Mouse (Mus musculus): Measurements from ENCODE around the gene D430042O09Rik. TPM values are rescaled to one million over a fixed set of nuclear protein-coding genes. Genes with fewer than 3 reads are reported as not detected.

The D430042O09Rik gene
- polyA plus RNA-seq, 1 experiment from 2014 or later, result 10.1 TPM

- ATAC-seq (replicated peaks; ENCODE audit: low FRiP score), result no peak
- H3K27me3 ChIP-seq, result no peaks in the 10 kb centered on the region
- WGBS, result 76% methylated on average over 2 of the region's 2 CpGs
Measured at GRCm38 (mm10) chr7:125826425-125826824, 118.7 kb downstream of the D430042O09Rik start.

GRCm38 (mm10) chr7:125826887-125827286, 119.2 kb downstream of the D430042O09Rik start:
- peaks cover 18% of the 10 kb centered on the region for H3K4me1 ChIP-seq
- H3K36me3 ChIP-seq, result peaks cover 14% of the 10 kb centered on the region
- no peak overlapping the region for H3K4me2 ChIP-seq
- H3K9me3 ChIP-seq (replicated peaks), result no peaks in the 10 kb centered on the region
- no peak for ATAC-seq (replicated peaks; ENCODE audit: low FRiP score)
- no peak overlapping the region for H3K9ac ChIP-seq
- H3K27ac ChIP-seq, result peak overlapping the region; percentile 75
- no peaks in the 10 kb centered on the region for H3K27me3 ChIP-seq
- H3K4me3 ChIP-seq (replicated peaks), result no peak overlapping the region
- 84% methylated on average over 3 of the region's 3 CpGs for WGBS

More at GRCm38 (mm10) chr7:125826425-125826824, 118.7 kb downstream of the D430042O09Rik start:
- no peak overlapping the region for H3K27ac ChIP-seq
- peaks cover 18% of the 10 kb centered on the region for H3K4me1 ChIP-seq
- no peaks in the 10 kb centered on the region for H3K9me3 ChIP-seq (replicated peaks)
- no peak overlapping the region for H3K4me3 ChIP-seq (replicated peaks)
- no peak overlapping the region for H3K4me2 ChIP-seq
- H3K36me3 ChIP-seq, result peaks cover 9% of the 10 kb centered on the region
- H3K9ac ChIP-seq, result no peak overlapping the region

- Histone ChIP-seq H3K36me3 (peaks cover 15% of the 10 kb centered on the region), H3K27me3 (no peaks in the 10 kb centered on the region), H3K9ac (no peak overlapping the region), H3K4me2 (no peak overlapping the region), H3K4me1 (peaks cover 18% of the 10 kb centered on the region), H3K27ac (peak overlapping the region; percentile 75), H3K4me3 (replicated peaks) (no peak overlapping the region), H3K9me3 (replicated peaks) (no peaks in the 10 kb centered on the region)
- 0 out of 2 replicates have a peak, but pooled peaks have one; percentile 29 for ATAC-seq (replicated peaks; ENCODE audit: low FRiP score)
- WGBS, result 42% methylated on average over 9 of the region's 9 CpGs
Measured at GRCm38 (mm10) chr7:125827420-125827819, 119.7 kb downstream of the D430042O09Rik start.

- ATAC-seq (replicated peaks; ENCODE audit: low FRiP score), result no peak
- H3K4me3 ChIP-seq (replicated peaks), result no peak overlapping the region
- no peaks in the 10 kb centered on the region for H3K9me3 ChIP-seq (replicated peaks)
Measured at GRCm38 (mm10) chr7:125828561-125828960, 120.9 kb downstream of the D430042O09Rik start.

GRCm38 (mm10) chr7:125829121-125829666, 121.5 kb downstream of the D430042O09Rik start:
- Histone ChIP-seq H3K27me3 (no peaks in the 10 kb centered on the region), H3K9me3 (replicated peaks) (no peaks in the 10 kb centered on the region), H3K36me3 (peaks cover 15% of the 10 kb centered on the region), H3K4me1 (peaks cover 18% of the 10 kb centered on the region), H3K9ac (no peak overlapping the region), H3K4me3 (replicated peaks) (no peak overlapping the region), H3K4me2 (no peak overlapping the region), H3K27ac (no peak overlapping the region)
- no peak for ATAC-seq (replicated peaks; ENCODE audit: low FRiP score)
- WGBS, result 65% methylated on average over 3 of the region's 3 CpGs

More at GRCm38 (mm10) chr7:125828561-125828960, 120.9 kb downstream of the D430042O09Rik start:
- no peaks in the 10 kb centered on the region for H3K27me3 ChIP-seq
- H3K9ac ChIP-seq, result no peak overlapping the region
- H3K27ac ChIP-seq, result no peak overlapping the region
- 75% methylated on average over 5 of the region's 5 CpGs for WGBS
- peaks cover 15% of the 10 kb centered on the region for H3K36me3 ChIP-seq
- H3K4me1 ChIP-seq, result peaks cover 18% of the 10 kb centered on the region
- H3K4me2 ChIP-seq, result no peak overlapping the region

GRCm38 (mm10) chr7:125832767-125833166, 125.1 kb downstream of the D430042O09Rik start:
- Histone ChIP-seq H3K4me2 (no peak overlapping the region), H3K9me3 (replicated peaks) (no peaks in the 10 kb centered on the region), H3K4me3 (replicated peaks) (no peak overlapping the region), H3K4me1 (peaks cover 9% of the 10 kb centered on the region), H3K27me3 (no peaks in the 10 kb centered on the region), H3K36me3 (peaks cover 15% of the 10 kb centered on the region), H3K9ac (no peak overlapping the region), H3K27ac (no peak overlapping the region)
- 62% methylated on average over 1 of the region's 1 CpGs for WGBS
- no peak for ATAC-seq (replicated peaks; ENCODE audit: low FRiP score)

GRCm38 (mm10) chr7:125833471-125833870, 125.8 kb downstream of the D430042O09Rik start:
- no peak overlapping the region for H3K9ac ChIP-seq
- H3K4me2 ChIP-seq, result no peak overlapping the region
- no peaks in the 10 kb centered on the region for H3K9me3 ChIP-seq (replicated peaks)
- peaks cover 2% of the 10 kb centered on the region for H3K4me1 ChIP-seq
- H3K27me3 ChIP-seq, result no peaks in the 10 kb centered on the region
- H3K36me3 ChIP-seq, result peaks cover 15% of the 10 kb centered on the region
- no peak overlapping the region for H3K4me3 ChIP-seq (replicated peaks)
- ATAC-seq (replicated peaks; ENCODE audit: low FRiP score), result no peak
- 93% methylated on average over 2 of the region's 2 CpGs for WGBS
- no peak overlapping the region for H3K27ac ChIP-seq

- ATAC-seq (replicated peaks; ENCODE audit: low FRiP score), result no peak
- Histone ChIP-seq H3K27ac (no peak overlapping the region), H3K4me2 (no peak overlapping the region), H3K27me3 (no peaks in the 10 kb centered on the region), H3K9me3 (replicated peaks) (no peaks in the 10 kb centered on the region), H3K4me1 (no peaks in the 10 kb centered on the region), H3K4me3 (replicated peaks) (no peak overlapping the region), H3K9ac (no peak overlapping the region), H3K36me3 (no peaks in the 10 kb centered on the region)
- WGBS, result 78% methylated on average over 5 of the region's 5 CpGs
Measured at GRCm38 (mm10) chr7:125838078-125838742, 130.5 kb downstream of the D430042O09Rik start.

- WGBS, result 55% methylated on average over 1 of the region's 1 CpGs
- Histone ChIP-seq H3K36me3 (peaks cover 12% of the 10 kb centered on the region; the same call in 1 of the 2 replicates), H3K4me2 (no peak overlapping the region), H3K9me3 (replicated peaks) (no peaks in the 10 kb centered on the region), H3K27ac (no peak overlapping the region), H3K4me3 (replicated peaks) (no peak overlapping the region), H3K27me3 (no peaks in the 10 kb centered on the region), H3K4me1 (no peaks in the 10 kb centered on the region), H3K9ac (no peak overlapping the region)
- no peak for ATAC-seq (replicated peaks; ENCODE audit: low FRiP score)
Measured at GRCm38 (mm10) chr7:125845611-125846010, 137.9 kb downstream of the D430042O09Rik start.

- no peak overlapping the region for H3K9ac ChIP-seq
- ATAC-seq (replicated peaks; ENCODE audit: low FRiP score), result no peak
- no peaks in the 10 kb centered on the region for H3K4me1 ChIP-seq
- 81% methylated on average over 8 of the region's 8 CpGs for WGBS
- H3K4me3 ChIP-seq (replicated peaks), result no peak overlapping the region
- H3K27me3 ChIP-seq, result no peaks in the 10 kb centered on the region
- peaks cover 25% of the 10 kb centered on the region for H3K36me3 ChIP-seq
- no peak overlapping the region for H3K4me2 ChIP-seq
- no peaks in the 10 kb centered on the region for H3K9me3 ChIP-seq (replicated peaks)
- H3K27ac ChIP-seq, result no peak overlapping the region
Measured at GRCm38 (mm10) chr7:125846866-125847527, 139.3 kb downstream of the D430042O09Rik start.

GRCm38 (mm10) chr7:125847528-125847866, 139.8 kb downstream of the D430042O09Rik start:
- Histone ChIP-seq H3K4me2 (no peak overlapping the region), H3K9me3 (replicated peaks) (no peaks in the 10 kb centered on the region), H3K27me3 (no peaks in the 10 kb centered on the region), H3K4me1 (no peaks in the 10 kb centered on the region), H3K4me3 (replicated peaks) (no peak overlapping the region), H3K36me3 (peaks cover 26% of the 10 kb centered on the region), H3K9ac (no peak overlapping the region), H3K27ac (no peak overlapping the region)
- ATAC-seq (replicated peaks; ENCODE audit: low FRiP score), result no peak
- 94% methylated on average over 2 of the region's 2 CpGs for WGBS

GRCm38 (mm10) chr7:125859564-125859963, 151.9 kb downstream of the D430042O09Rik start:
- peaks cover 7% of the 10 kb centered on the region; the same call in 1 of the 2 replicates for H3K36me3 ChIP-seq
- 74% methylated on average over 3 of the region's 3 CpGs for WGBS
- H3K4me1 ChIP-seq, result peaks cover 14% of the 10 kb centered on the region
- H3K4me2 ChIP-seq, result no peak overlapping the region
- no peaks in the 10 kb centered on the region for H3K27me3 ChIP-seq
- no peak overlapping the region for H3K27ac ChIP-seq
- no peak overlapping the region for H3K4me3 ChIP-seq (replicated peaks)
- H3K9me3 ChIP-seq (replicated peaks), result no peaks in the 10 kb centered on the region
- H3K9ac ChIP-seq, result no peak overlapping the region
- no peak for ATAC-seq (replicated peaks; ENCODE audit: low FRiP score)

Measured in kidney, embryonic 15.5 days (tissue).